Mouse (Mus musculus): Measurements from ENCODE around the gene Nt5c1a. TPM values are rescaled to one million over a fixed set of nuclear protein-coding genes. Genes with fewer than 3 reads are reported as not detected.

The Nt5c1a gene
- polyA plus RNA-seq, 1 experiment from 2014 or later = not detected

- no peak overlapping the region for H3K9ac ChIP-seq (ENCODE audit: low read depth, low read length)
- WGBS = 12% methylated on average over 15 of the region's 15 CpGs
- ATAC-seq (replicated peaks; ENCODE audit: low FRiP score) (peak; percentile 45; the same call in 1 of the 2 replicates), DNase-seq (ENCODE audit: low spot score) (peak; percentile 38)
- H3K36me3 ChIP-seq (ENCODE audit: control insufficient read depth, insufficient read depth, low read length) = no peaks in the 10 kb centered on the region
- H3K4me1 ChIP-seq (replicated peaks; ENCODE audit: control insufficient read depth, insufficient read depth, low read length) = peaks cover 4% of the 10 kb centered on the region; the same call in 1 of the 2 replicates
- H3K27ac ChIP-seq (ENCODE audit: low read depth, low read length) = no peak overlapping the region
- peak overlapping the region; percentile 41 for H3K4me2 ChIP-seq
- no peaks in the 10 kb centered on the region for H3K9me3 ChIP-seq (ENCODE audit: control insufficient read depth, low read length)
- peaks cover 9% of the 10 kb centered on the region for H3K27me3 ChIP-seq (replicated peaks; ENCODE audit: control insufficient read depth, insufficient read depth, low read length)
- H3K4me3 ChIP-seq (ENCODE audit: low read depth, low read length) = no peak overlapping the region
These were observed 38.9 kb upstream of the Nt5c1a start for GRCm38 (mm10) chr4:123162305-123162917.

GRCm38 (mm10) chr4:123164157-123164556, 37.1 kb upstream of the Nt5c1a start:
- no peaks in the 10 kb centered on the region for H3K36me3 ChIP-seq (ENCODE audit: control insufficient read depth, insufficient read depth, low read length)
- DNase-seq (ENCODE audit: low spot score) = no peak
- peaks cover 9% of the 10 kb centered on the region for H3K27me3 ChIP-seq (replicated peaks; ENCODE audit: control insufficient read depth, insufficient read depth, low read length)
- no peak for ATAC-seq (replicated peaks; ENCODE audit: low FRiP score)
- H3K27ac ChIP-seq (ENCODE audit: low read depth, low read length) = no peak overlapping the region
- H3K9me3 ChIP-seq (ENCODE audit: control insufficient read depth, low read length) = no peaks in the 10 kb centered on the region
- H3K9ac ChIP-seq (ENCODE audit: low read depth, low read length) = no peak overlapping the region
- H3K4me1 ChIP-seq (replicated peaks; ENCODE audit: control insufficient read depth, insufficient read depth, low read length) = peaks cover 4% of the 10 kb centered on the region; the same call in 1 of the 2 replicates
- no peak overlapping the region for H3K4me3 ChIP-seq (ENCODE audit: low read depth, low read length)
- WGBS = 72% methylated on average over 15 of the region's 15 CpGs
- no peak overlapping the region for H3K4me2 ChIP-seq

- Histone ChIP-seq H3K4me3 (ENCODE audit: low read depth, low read length) (no peak overlapping the region), H3K4me2 (no peak overlapping the region), H3K36me3 (ENCODE audit: control insufficient read depth, insufficient read depth, low read length) (no peaks in the 10 kb centered on the region), H3K27ac (ENCODE audit: low read depth, low read length) (no peak overlapping the region), H3K9me3 (ENCODE audit: control insufficient read depth, low read length) (no peaks in the 10 kb centered on the region), H3K9ac (ENCODE audit: low read depth, low read length) (no peak overlapping the region), H3K27me3 (replicated peaks; ENCODE audit: control insufficient read depth, insufficient read depth, low read length) (peaks cover 37% of the 10 kb centered on the region), H3K4me1 (replicated peaks; ENCODE audit: control insufficient read depth, insufficient read depth, low read length) (no peaks in the 10 kb centered on the region)
- ATAC-seq (replicated peaks; ENCODE audit: low FRiP score) = no peak
- DNase-seq (ENCODE audit: low spot score) = no peak
These were observed 29.5 kb upstream of the Nt5c1a start for GRCm38 (mm10) chr4:123171811-123172210.

- DNase-seq (ENCODE audit: low spot score) (peak; percentile 52), ATAC-seq (replicated peaks; ENCODE audit: low FRiP score) (peak; percentile 12; the same call in 1 of the 2 replicates)
- Histone ChIP-seq H3K4me3 (ENCODE audit: low read depth, low read length) (peak within 1 kb of the TSS; percentile 43), H3K9ac (ENCODE audit: low read depth, low read length) (no peak within 1 kb of the TSS), H3K9me3 (ENCODE audit: control insufficient read depth, low read length) (no peaks in the 10 kb centered on the region), H3K4me2 (peak within 1 kb of the TSS; percentile 66), H3K36me3 (ENCODE audit: control insufficient read depth, insufficient read depth, low read length) (no peaks in the 10 kb centered on the region), H3K4me1 (replicated peaks; ENCODE audit: control insufficient read depth, insufficient read depth, low read length) (peaks cover 9% of the 10 kb centered on the region), H3K27ac (ENCODE audit: low read depth, low read length) (no peak within 1 kb of the TSS), H3K27me3 (replicated peaks; ENCODE audit: control insufficient read depth, insufficient read depth, low read length) (peaks cover 79% of the 10 kb centered on the region)
- 1% methylated on average over 44 of the region's 44 CpGs for WGBS
These were observed 18.7 kb upstream of the Nt5c1a start, which contains the start of gene Hpcal4 for GRCm38 (mm10) chr4:123182328-123183238. Gene Hpcal4 (plus strand): TSS chr4:123183227.

- 10% methylated on average over 44 of the region's 44 CpGs for WGBS
- no peak overlapping the region for H3K27ac ChIP-seq (ENCODE audit: low read depth, low read length)
- peaks cover 82% of the 10 kb centered on the region for H3K27me3 ChIP-seq (replicated peaks; ENCODE audit: control insufficient read depth, insufficient read depth, low read length)
- H3K9ac ChIP-seq (ENCODE audit: low read depth, low read length) = no peak overlapping the region
- peak overlapping the region; percentile 43 for H3K4me3 ChIP-seq (ENCODE audit: low read depth, low read length)
- H3K36me3 ChIP-seq (ENCODE audit: control insufficient read depth, insufficient read depth, low read length) = no peaks in the 10 kb centered on the region
- no peaks in the 10 kb centered on the region for H3K9me3 ChIP-seq (ENCODE audit: control insufficient read depth, low read length)
- DNase-seq (ENCODE audit: low spot score) (peak; percentile 79), ATAC-seq (replicated peaks; ENCODE audit: low FRiP score) (peak; percentile 81)
- peak overlapping the region; percentile 66 for H3K4me2 ChIP-seq
- H3K4me1 ChIP-seq (replicated peaks; ENCODE audit: control insufficient read depth, insufficient read depth, low read length) = peaks cover 9% of the 10 kb centered on the region
These were observed 17.9 kb upstream of the Nt5c1a start for GRCm38 (mm10) chr4:123183239-123184056.

- DNase-seq (ENCODE audit: low spot score) = no peak
- H3K27me3 ChIP-seq (replicated peaks; ENCODE audit: control insufficient read depth, insufficient read depth, low read length) = peaks cover 70% of the 10 kb centered on the region
- H3K9me3 ChIP-seq (ENCODE audit: control insufficient read depth, low read length) = no peaks in the 10 kb centered on the region
- no peak overlapping the region for H3K27ac ChIP-seq (ENCODE audit: low read depth, low read length)
- H3K4me2 ChIP-seq = no peak overlapping the region
- no peak overlapping the region for H3K4me3 ChIP-seq (ENCODE audit: low read depth, low read length)
- no peak overlapping the region for H3K9ac ChIP-seq (ENCODE audit: low read depth, low read length)
- ATAC-seq (replicated peaks; ENCODE audit: low FRiP score) = no peak
- WGBS = 55% methylated on average over 3 of the region's 3 CpGs
- H3K4me1 ChIP-seq (replicated peaks; ENCODE audit: control insufficient read depth, insufficient read depth, low read length) = peaks cover 9% of the 10 kb centered on the region
- H3K36me3 ChIP-seq (ENCODE audit: control insufficient read depth, insufficient read depth, low read length) = no peaks in the 10 kb centered on the region
These were observed 16.5 kb upstream of the Nt5c1a start for GRCm38 (mm10) chr4:123184816-123185215.

GRCm38 (mm10) chr4:123192336-123192735, 9.0 kb upstream of the Nt5c1a start:
- DNase-seq (ENCODE audit: low spot score) (no peak), ATAC-seq (replicated peaks; ENCODE audit: low FRiP score) (no peak)
- no peak overlapping the region for H3K4me3 ChIP-seq (ENCODE audit: low read depth, low read length)
- H3K27me3 ChIP-seq (replicated peaks; ENCODE audit: control insufficient read depth, insufficient read depth, low read length) = peaks cover 25% of the 10 kb centered on the region
- no peaks in the 10 kb centered on the region for H3K4me1 ChIP-seq (replicated peaks; ENCODE audit: control insufficient read depth, insufficient read depth, low read length)
- WGBS = 74% methylated on average over 11 of the region's 11 CpGs
- H3K27ac ChIP-seq (ENCODE audit: low read depth, low read length) = no peak overlapping the region
- H3K4me2 ChIP-seq = no peak overlapping the region
- H3K9ac ChIP-seq (ENCODE audit: low read depth, low read length) = no peak overlapping the region
- no peaks in the 10 kb centered on the region for H3K9me3 ChIP-seq (ENCODE audit: control insufficient read depth, low read length)
- H3K36me3 ChIP-seq (ENCODE audit: control insufficient read depth, insufficient read depth, low read length) = no peaks in the 10 kb centered on the region

- no peak for DNase-seq (ENCODE audit: low spot score)
- Histone ChIP-seq H3K27ac (ENCODE audit: low read depth, low read length) (no peak overlapping the region), H3K4me1 (replicated peaks; ENCODE audit: control insufficient read depth, insufficient read depth, low read length) (no peaks in the 10 kb centered on the region), H3K27me3 (replicated peaks; ENCODE audit: control insufficient read depth, insufficient read depth, low read length) (peaks cover 31% of the 10 kb centered on the region), H3K4me3 (ENCODE audit: low read depth, low read length) (no peak overlapping the region), H3K9ac (ENCODE audit: low read depth, low read length) (no peak overlapping the region), H3K36me3 (ENCODE audit: control insufficient read depth, insufficient read depth, low read length) (no peaks in the 10 kb centered on the region), H3K4me2 (no peak overlapping the region), H3K9me3 (ENCODE audit: control insufficient read depth, low read length) (no peaks in the 10 kb centered on the region)
- whole genome bisulfite sequencing = 87% methylated on average over 11 of the region's 11 CpGs
- no peak for ATAC-seq (replicated peaks; ENCODE audit: low FRiP score)
These were observed 7.5 kb upstream of the Nt5c1a start for GRCm38 (mm10) chr4:123193791-123194190.

Measured in liver, embryonic 11.5 days (tissue).